Mouse (Mus musculus) layer of hippocampus, postnatal 36 days (tissue): ENCODE data around the gene Tkfc. TPM values are rescaled to one million over a fixed set of nuclear protein-coding genes. Genes with fewer than 3 reads are reported as not detected.
"Not testable (repeated sequence)": the region's sequence is repeated elsewhere in the genome, so short reads cannot be mapped to it uniquely, and the experiment has no call there.

Experiments used
- DNase-seq, 2 experiments: peaks; one replicate each; pipeline ENCODE4 v3.0.0; 2022
- total RNA-seq, 2 experiments: library from RNA; stranded (reverse); gene quantifications; 2 replicates each; pipeline ENCODE4 v1.2.3; 2021

Tkfc gene
- total RNA-seq, 2 experiments from 2014 or later, result 18.7 to 20.1 TPM

GRCm38 (mm10) chr19:10587231-10587630, 18.2 kb downstream of the Tkfc start:
- no peak for DNase-seq

GRCm38 (mm10) chr19:10585112-10585511, 20.3 kb downstream of the Tkfc start:
- DNase-seq, result no peak

- no peak for DNase-seq
Observed at GRCm38 (mm10) chr19:10583550-10584146, 21.8 kb downstream of the Tkfc start.

- no peak for DNase-seq
Observed at GRCm38 (mm10) chr19:10581984-10582383, 23.5 kb downstream of the Tkfc start.

GRCm38 (mm10) chr19:10580761-10581160, 24.7 kb downstream of the Tkfc start:
- no peak for DNase-seq

DNA sequence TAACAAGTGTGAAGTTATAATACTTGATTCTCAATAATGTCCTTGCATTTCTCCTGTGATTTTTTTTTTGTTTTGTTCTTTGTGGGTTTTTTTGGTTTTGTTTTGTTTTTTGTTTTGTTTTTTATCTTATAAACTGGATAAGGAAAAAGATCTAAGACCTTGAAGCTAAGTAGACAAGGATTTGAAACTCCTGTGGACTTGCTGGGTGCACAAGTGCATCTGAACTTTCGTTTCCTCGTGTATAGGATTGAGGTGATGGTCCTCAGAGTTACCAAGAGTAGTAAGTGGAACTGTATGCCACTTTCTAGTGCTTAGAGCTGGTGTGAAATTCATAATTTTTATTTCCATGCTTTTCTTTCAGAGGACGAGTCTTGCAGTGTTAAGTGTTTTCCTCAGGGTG, 25.4 kb downstream of the Tkfc start:
- no peak for DNase-seq

DNA sequence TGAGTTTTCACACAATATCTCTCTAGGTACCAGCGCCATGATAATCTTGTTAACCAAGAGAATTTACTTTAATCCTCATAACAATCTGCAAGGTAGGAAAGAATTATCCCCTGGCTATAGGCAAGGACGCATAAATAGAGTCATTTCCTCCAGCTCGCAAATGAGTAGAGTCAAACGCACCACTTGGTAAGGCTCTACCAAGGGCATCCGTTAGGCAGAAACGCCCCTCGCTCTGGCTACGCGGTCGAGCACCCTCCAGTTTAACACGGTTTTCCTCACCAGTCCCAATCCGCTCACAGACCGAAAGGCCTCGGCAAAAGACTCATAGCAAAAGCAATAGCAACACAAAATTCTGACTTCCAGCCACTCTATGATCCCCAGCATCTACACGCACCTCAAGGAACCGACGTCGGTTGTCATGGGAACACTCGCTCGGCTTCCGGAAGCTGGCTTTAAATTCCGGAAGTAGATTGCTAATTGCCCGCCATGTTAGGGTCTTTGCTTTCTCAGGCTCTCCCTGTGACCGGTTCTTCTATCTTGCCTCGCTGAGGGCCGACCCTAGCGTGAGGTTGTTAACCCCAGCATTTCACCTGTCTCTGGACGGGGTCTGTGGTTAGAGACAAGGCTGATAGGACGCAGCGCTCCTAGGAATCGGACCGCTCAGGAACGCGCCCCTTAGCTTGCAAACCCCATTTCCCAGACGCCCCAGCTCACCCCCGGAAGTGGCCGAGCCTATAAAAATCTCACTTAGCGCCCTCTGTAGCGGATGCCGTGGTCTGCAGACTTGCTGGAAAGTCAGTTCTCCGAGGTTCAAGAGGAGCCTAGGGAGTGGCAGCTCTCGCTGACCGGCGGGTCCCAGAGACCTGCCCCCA, 28.5 kb downstream of the Tkfc start, which contains the start of the genes Cyb561a3 and Tmem138:
Gene Cyb561a3, plus strand, starts transcription at position 483 of the 872 bp plus-strand sequence.
Gene Tmem138, minus strand, starts transcription at position 673 of the 872 bp plus-strand sequence.
- DNase-seq, result peak; percentile 93

GRCm38 (mm10) chr19:10569627-10570026, 35.8 kb downstream of the Tkfc start:
- DNase-seq, result no peak

GRCm38 (mm10) chr19:10565217-10565616, 40.2 kb downstream of the Tkfc start:
- no peak for DNase-seq

- no peak for DNase-seq
Observed at GRCm38 (mm10) chr19:10564278-10564677, 41.2 kb downstream of the Tkfc start.

GRCm38 (mm10) chr19:10562351-10562750, 43.1 kb downstream of the Tkfc start:
- no peak for DNase-seq

DNA sequence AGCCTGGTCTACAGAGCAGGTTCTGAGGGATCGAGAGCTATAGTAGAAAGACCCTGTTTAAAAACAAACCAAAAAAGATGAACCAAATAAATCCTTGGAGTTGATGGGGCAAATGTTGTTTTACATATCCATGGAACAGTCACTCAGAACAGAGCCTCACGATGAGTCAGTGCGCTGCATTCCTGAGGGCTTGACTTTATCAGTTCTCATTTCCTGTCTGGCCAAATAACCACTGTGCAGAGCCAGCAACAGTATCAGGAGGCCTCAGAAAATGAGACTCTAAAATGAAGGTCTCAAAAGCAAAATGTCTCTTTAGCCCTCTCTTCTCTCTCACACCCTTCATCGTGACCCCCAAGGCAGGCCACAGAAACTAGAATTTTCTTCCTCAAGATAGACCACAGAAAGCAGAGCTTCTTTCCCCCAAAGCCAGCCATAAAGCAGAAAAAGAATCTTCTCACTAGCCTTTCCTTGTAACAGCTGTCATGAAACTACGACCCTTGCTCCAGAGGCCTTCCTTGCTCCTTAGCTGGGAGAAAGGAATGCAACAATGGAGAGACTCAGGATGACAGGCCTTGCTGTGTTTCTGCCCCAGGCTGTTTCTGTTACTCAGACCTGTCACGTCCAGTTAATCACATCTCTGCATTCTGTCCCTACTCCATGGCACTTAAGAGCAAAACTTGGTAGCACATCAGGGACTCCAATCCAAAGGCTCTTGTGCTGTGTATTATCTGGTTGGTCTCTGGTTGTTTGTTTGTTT, 43.7 kb downstream of the Tkfc start:
- DNase-seq, result no peak

DNA sequence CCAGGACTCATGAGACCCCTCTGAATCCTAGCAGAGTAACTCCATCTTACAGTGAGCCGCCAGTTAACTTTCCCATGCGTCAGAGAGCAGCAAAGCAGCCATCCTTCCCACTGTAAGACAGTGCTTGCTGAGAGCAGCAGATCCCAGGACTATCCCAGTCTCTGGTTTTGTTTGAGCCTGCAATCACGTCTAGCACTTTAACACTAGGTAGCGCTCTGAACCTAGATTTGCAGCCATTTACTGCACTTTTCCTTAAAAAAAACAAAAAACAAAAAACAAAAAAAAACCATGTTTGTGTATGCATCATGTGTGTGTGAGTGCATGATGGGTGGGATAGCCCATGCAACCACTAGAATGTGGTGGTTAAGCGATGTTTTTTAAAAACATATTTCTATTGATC, 45.3 kb downstream of the Tkfc start:
- DNase-seq, result no peak

GRCm38 (mm10) chr19:10557837-10558375, 47.5 kb downstream of the Tkfc start:
- not testable (repeated sequence) for DNase-seq

GRCm38 (mm10) chr19:10557430-10557829, 48.0 kb downstream of the Tkfc start:
- no peak for DNase-seq

DNA sequence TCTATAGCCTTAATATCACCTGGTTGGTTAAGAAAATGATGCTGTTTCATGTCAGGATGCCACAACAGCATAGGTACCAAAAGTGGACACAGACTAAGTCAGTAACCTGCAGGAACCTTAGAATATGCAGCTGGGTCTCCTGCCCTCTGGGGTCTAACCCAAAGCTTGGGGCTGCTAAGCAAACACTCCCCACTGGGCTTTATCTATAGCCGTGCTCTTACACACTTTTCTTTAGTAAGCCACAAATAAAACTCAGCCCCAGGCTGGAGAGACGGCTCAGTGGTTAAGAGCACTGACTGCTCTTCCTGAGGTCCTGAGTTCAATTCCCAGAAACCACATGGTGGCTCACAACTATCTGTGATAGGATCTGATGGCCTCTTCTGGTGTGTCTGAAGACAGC, 48.5 kb downstream of the Tkfc start:
- no peak for DNase-seq

DNA sequence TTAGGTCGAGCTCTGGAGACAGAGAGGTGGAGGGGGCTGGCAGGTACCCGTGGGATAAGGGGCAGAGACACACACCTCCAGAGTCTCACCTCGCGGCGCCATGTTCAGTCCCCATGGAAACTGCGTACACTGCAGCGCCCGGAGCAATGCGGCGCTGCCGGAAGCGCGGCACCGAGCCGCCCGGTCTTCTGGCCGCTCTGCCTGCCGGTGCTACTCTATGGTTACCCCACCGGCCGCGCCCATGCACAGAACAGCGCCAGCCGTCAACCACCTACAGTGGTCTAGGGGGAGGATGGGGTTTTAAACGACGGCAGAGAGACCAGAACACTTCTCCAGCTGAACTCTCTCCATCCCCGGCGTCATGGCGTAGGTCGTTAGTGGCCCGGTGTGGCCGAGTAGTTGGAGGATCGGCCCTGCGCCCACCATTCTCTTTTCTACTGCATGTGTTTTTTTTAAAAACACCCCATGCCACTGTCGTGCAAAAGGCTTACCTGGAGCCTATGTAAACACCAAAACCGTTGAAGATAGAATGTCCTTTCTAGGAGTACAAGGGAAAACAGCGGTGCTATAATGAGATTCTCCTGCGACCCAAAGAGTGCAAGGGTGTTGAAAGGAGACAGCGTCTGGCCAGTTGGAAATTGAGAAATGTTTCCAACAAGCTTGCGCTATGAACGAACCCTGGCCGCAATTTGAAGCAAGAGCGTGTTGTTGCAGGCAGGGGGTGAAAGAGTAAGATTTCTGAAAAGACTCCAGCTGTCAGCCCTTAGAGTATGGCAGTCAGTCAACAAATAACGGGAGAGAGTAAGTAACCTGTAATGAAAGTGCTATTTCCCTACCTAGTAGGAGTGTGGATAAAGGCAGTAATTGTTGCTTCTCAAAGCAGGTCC, 49.6 kb downstream of the Tkfc start, which contains the start of gene Tmem216:
Gene Tmem216, minus strand, starts transcription at position 615 of the 887 bp plus-strand sequence.
- DNase-seq, result peak; percentile 79 to 84

DNA sequence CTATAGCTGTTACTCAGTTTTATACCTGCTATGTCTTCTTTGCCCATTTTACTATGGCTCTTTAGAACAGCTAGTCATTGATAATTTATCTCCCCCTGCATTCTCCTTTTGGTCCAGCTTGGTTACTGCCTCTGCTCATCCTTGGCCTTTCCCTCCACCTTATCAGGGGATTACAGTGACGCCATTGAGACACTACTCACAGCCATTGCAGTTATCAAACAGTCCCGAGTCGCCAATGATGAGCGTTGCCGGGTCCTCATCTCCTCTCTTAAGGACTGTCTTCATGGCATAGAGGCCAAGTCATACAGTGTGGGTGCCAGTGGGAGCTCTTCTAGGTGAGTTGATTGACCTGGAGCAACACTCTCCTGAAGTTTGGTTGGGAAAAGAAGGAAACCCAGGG, 66.0 kb downstream of the Tkfc start:
- DNase-seq, result no peak
